Mouse (Mus musculus) liver, embryonic 14.5 days (tissue): ENCODE data around the gene Tns3. TPM values are rescaled to one million over a fixed set of nuclear protein-coding genes. Genes with fewer than 3 reads are reported as not detected.

ENCODE experiments used
- ATAC-seq: fragments of 200-750 bp; cut with Nextera tagmentation; 2 replicates; pipeline ENCODE4 v1.8.0; 2017; ENCODE audit warnings: moderate number of reproducible peaks, mild to moderate bottlenecking, moderate library complexity; ENCODE audit not compliant: insufficient read depth
- DNase-seq, 3 experiments: peaks; one replicate each; pipeline ENCODE4 v3.0.0-alpha.2; 2012 to 2013; ENCODE audit warnings: low read depth in 3 of 3, low spot score in 3 of 3
- H3K27ac ChIP-seq: fragments of 300-500 bp; sonication (generic); 2 replicates; pipeline ENCODE4 v1.5.1; 2014; ENCODE audit warnings: moderate library complexity, mild to moderate bottlenecking, control low read depth, inconsistent platforms
- H3K27me3 ChIP-seq: fragments of 300-500 bp; sonication (generic); 2 replicates; pipeline ENCODE4 v1.6.1; 2014; ENCODE audit warnings: mild to moderate bottlenecking, low read length, moderate library complexity; ENCODE audit not compliant: control insufficient read depth, insufficient read depth
- H3K36me3 ChIP-seq: fragments of 300-500 bp; sonication (generic); replicated peaks from 2 replicates; pipeline ENCODE4 v1.6.1; 2014; ENCODE audit warnings: low read depth; ENCODE audit not compliant: control insufficient read depth, insufficient read depth
- H3K4me1 ChIP-seq, 2 experiments: fragments of 200-500 bp in 1 of 2; fragments of 300-500 bp in 1 of 2; sonication (generic) in 1 of 2; replicated peaks; 2 replicates each; pipeline ENCODE4 v1.6.1; 2012 to 2014; ENCODE audit warnings: antibody characterized with exemption in 1 of 2, inconsistent platforms in 1 of 2, low read length in 1 of 2; ENCODE audit not compliant: control insufficient read depth in 2 of 2, insufficient read depth in 2 of 2
- H3K4me2 ChIP-seq: fragments of 300-500 bp; sonication (generic); 2 replicates; pipeline ENCODE4 v1.6.1; 2014; ENCODE audit warnings: low read depth, mild to moderate bottlenecking, control low read depth, moderate library complexity
- H3K4me3 ChIP-seq, 2 experiments: fragments of 200-500 bp in 1 of 2; fragments of 300-500 bp in 1 of 2; sonication (generic) in 1 of 2; 2 replicates each; pipeline ENCODE4 v1.5.1; 2012 to 2014; ENCODE audit warnings: low read depth in 2 of 2, low read length in 2 of 2, mild to moderate bottlenecking in 2 of 2, control low read depth in 1 of 2, inconsistent platforms in 1 of 2, moderate library complexity in 1 of 2; ENCODE audit not compliant: insufficient read depth in 1 of 2
- H3K9ac ChIP-seq: fragments of 300-500 bp; sonication (generic); replicated peaks from 2 replicates; pipeline ENCODE4 v1.6.1; 2014; ENCODE audit warnings: mild to moderate bottlenecking, control low read depth, moderate library complexity
- H3K9me3 ChIP-seq: fragments of 300-500 bp; sonication (generic); 2 replicates; pipeline ENCODE4 v1.6.1; 2016; ENCODE audit warnings: low read length, mixed read lengths; ENCODE audit not compliant: control insufficient read depth
- CTCF ChIP-seq: IDR thresholded peaks from 2 replicates; pipeline ENCODE4 v1.5.1; 2016; ENCODE audit warnings: antibody characterized with exemption, low read depth, control low read depth
- EP300 ChIP-seq: IDR thresholded peaks from 2 replicates; pipeline ENCODE4 v1.6.1; 2016; ENCODE audit warnings: antibody characterized with exemption, low read depth
- WGBS: fragments of 180-500 bp; shearing (Covaris S2); extraction: QIAGEN DNeasy Blood & Tissue Kit; methylation state at CpG from one replicate; pipeline ENCODE4 v1.1.7; 2014; ENCODE audit not compliant: insufficient replicate concordance; 5-methylcytosine and 5-hydroxymethylcytosine counted together
- polyA plus RNA-seq, 2 experiments: library from polyadenylated mRNA; depleted of rRNA in 1 of 2; stranded (reverse) in 1 of 2; unstranded in 1 of 2; fragments of >200 nt; fragmentation: Nextera tagmentation in 1 of 2; extraction: Ambion mirVana in 1 of 2; gene quantifications; 2 replicates each; pipeline versions ENCODE4 v1.2.1 to v1.2.3; 2012 to 2014

Tns3 gene
- polyA plus RNA-seq, 2 experiments, result 2.0 to 3.0 TPM

DNA sequence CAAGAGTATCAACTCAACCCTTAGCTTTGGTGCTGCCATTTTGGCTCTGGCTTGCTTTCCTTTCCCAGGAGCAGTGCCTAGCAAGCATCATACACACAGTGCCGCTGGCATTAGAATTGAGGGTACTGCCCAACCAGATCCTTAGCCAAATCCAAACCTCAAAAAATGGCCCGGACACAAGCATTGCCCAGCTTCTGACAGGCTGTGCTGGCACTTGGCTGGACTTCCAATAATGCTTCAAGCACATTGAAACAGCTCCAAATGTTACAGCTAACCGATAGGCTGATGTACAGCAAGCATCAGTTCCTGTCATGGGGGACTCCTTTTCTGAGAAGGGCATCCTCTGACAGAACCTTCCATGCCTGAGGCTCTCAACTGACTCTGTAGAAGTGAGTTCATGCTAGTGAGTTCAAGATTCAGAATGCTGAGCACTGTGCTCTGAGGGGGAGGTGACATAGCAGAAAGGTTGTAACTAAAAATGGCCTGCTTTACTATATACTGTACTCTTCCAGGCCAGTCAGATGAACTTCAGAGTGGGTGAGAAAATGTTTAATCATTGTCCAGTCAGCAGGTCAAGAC is 201.4 kb downstream of the Tns3 start:
- DNase-seq (no peak), ATAC-seq (no peak)
- no peak overlapping the region for H3K4me3 ChIP-seq
- H3K9me3 ChIP-seq, result no peaks in the 10 kb centered on the region
- no peaks in the 10 kb centered on the region for H3K36me3 ChIP-seq
- no peak overlapping the region for H3K27ac ChIP-seq
- no peak overlapping the region for H3K4me2 ChIP-seq
- 71% methylated on average over 3 of the region's 3 CpGs for WGBS
- H3K4me1 ChIP-seq, result no peaks in the 10 kb centered on the region; a peak in 1 of 4 replicates
- H3K9ac ChIP-seq, result no peak overlapping the region
- no peaks in the 10 kb centered on the region for H3K27me3 ChIP-seq
- TF ChIP-seq EP300 (no peak), CTCF (no peak)

DNA sequence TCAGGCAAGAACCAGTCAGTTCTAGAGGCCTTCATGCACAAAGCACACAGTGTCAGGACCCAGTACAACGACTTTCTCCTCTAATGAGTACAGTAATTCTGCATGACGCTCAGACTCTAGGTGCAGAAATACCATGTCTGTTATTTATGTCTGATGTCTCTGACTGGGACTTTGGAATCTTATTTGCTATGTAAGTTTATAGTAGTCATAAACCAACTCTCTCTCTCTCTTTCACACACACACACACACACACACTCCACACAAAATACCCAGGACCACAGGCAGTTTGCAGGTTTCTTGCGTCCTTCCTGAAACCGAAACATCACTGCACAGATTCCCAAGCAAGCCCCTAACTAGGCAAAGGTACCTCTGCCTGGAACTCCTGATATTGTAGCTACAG is 203.5 kb downstream of the Tns3 start:
- Histone ChIP-seq H3K4me2 (no peak overlapping the region), H3K27me3 (no peaks in the 10 kb centered on the region), H3K36me3 (no peaks in the 10 kb centered on the region), H3K9me3 (no peaks in the 10 kb centered on the region), H3K4me1 (peaks cover 0 to 5% of the 10 kb centered on the region in 2 experiments; a peak in 2 of 4 replicates), H3K27ac (no peak overlapping the region), H3K4me3 (no peak overlapping the region), H3K9ac (no peak overlapping the region)
- WGBS, result 74% methylated on average over 4 of the region's 4 CpGs
- ATAC-seq, result no peak
- TF ChIP-seq CTCF, result no peak
- no peak for TF ChIP-seq EP300
- no peak for DNase-seq

DNA sequence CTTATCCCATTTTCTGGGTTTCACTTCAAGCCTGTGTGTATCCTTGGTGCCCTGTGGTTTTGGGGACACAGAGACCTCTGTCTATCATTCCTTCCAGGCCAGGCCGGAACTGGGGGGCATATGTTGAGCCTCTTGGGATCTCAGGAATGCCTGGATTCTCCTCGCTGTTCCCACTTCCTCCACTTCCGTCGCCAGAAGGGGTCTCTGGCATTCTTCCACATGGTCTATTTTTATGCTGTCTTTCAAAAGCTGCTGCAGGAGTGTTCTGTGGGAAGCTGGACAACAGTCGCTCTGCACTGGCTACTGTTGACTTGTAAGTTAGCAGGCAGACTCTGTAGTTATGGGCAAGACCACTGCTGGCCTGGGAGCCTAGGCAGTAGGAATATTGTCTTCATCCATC is 206.4 kb downstream of the Tns3 start:
- WGBS, result 50% methylated on average over 5 of the region's 5 CpGs
- no peak overlapping the region for H3K27ac ChIP-seq
- TF ChIP-seq EP300, result no peak
- no peak for TF ChIP-seq CTCF
- H3K27me3 ChIP-seq, result no peaks in the 10 kb centered on the region
- H3K9ac ChIP-seq, result no peak overlapping the region
- H3K4me1 ChIP-seq, result peaks cover 0 to 5% of the 10 kb centered on the region in 2 experiments; a peak in 2 of 4 replicates
- H3K4me2 ChIP-seq, result no peak overlapping the region
- no peaks in the 10 kb centered on the region for H3K36me3 ChIP-seq
- ATAC-seq (no peak; the same call in 1 of the 2 replicates), DNase-seq (no peak)
- no peak overlapping the region for H3K4me3 ChIP-seq
- H3K9me3 ChIP-seq, result no peaks in the 10 kb centered on the region

DNA sequence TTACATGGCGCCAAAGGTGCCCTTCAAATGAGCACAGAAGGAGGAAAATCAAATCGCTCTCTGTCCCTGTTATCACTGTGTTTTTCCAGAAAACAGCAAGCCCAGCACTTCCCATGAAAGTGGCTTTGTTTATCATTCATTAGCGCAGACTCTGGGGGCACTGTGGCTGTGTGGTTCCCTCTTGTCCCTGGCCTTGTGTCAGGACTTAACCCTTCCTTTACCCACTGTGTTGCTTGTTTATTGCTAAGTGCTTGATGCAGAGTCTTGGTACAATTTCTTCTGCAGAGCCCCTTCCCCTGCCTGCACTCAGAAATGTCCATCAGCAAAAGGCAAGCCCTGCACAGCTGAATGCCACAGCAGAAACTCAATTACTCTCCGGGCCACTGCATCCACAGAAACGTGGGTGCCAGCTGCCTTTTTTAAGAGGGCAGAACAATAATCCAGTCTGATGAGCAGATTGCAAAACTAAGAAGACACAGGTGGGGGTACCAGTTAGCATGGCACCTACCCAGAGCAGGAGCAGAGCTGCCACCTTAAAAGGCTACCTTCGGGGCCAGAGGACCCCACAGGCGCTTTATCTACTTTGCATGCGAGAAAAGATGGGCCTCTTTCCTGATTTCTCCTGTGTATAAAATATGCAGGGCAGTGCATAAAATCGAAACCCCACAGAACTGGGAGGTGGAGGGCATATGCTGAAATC is 207.6 kb downstream of the Tns3 start:
- no peak overlapping the region for H3K27ac ChIP-seq
- H3K4me1 ChIP-seq, result peaks cover 0 to 5% of the 10 kb centered on the region in 2 experiments; a peak in 2 of 4 replicates
- ATAC-seq, result no peak

DNA sequence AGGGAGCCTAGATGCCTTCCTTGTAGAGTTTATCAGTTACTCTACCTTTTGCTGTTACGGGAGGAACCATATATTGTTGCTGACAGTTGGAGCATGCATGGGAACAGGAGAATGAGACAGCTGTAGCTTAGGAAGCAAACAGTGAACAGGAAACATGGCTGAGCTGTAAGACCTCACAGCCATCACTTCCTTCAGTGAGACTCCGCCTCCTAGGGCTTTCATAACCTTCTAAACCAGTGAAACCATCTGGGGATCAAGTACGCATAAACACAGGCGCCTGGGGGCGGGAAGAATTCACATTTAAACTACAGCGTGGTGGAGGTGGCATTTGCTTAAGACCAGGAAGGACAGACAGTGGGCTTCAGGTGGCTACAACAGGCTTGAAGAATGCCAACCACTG is 208.7 kb downstream of the Tns3 start:
- H3K9ac ChIP-seq, result no peak overlapping the region
- no peak for ATAC-seq
- H3K27ac ChIP-seq, result no peak overlapping the region
- H3K4me3 ChIP-seq, result no peak overlapping the region
- peaks cover 0 to 5% of the 10 kb centered on the region in 2 experiments; a peak in 2 of 4 replicates for H3K4me1 ChIP-seq
- no peak for DNase-seq
- no peaks in the 10 kb centered on the region for H3K9me3 ChIP-seq
- no peaks in the 10 kb centered on the region for H3K36me3 ChIP-seq
- no peak overlapping the region for H3K4me2 ChIP-seq
- WGBS, result 58% methylated on average over 6 of the region's 6 CpGs
- no peak for TF ChIP-seq CTCF
- TF ChIP-seq EP300, result no peak
- no peaks in the 10 kb centered on the region for H3K27me3 ChIP-seq

More for the DNA sequence above, 207.6 kb downstream of the Tns3 start:
- H3K4me3 ChIP-seq, result no peak overlapping the region
- H3K4me2 ChIP-seq, result no peak overlapping the region
- TF ChIP-seq CTCF, result no peak
- TF ChIP-seq EP300, result no peak
- WGBS, result 50% methylated on average over 9 of the region's 9 CpGs
- no peaks in the 10 kb centered on the region for H3K36me3 ChIP-seq
- no peaks in the 10 kb centered on the region for H3K27me3 ChIP-seq
- no peaks in the 10 kb centered on the region for H3K9me3 ChIP-seq
- DNase-seq, result no peak
- no peak overlapping the region for H3K9ac ChIP-seq
